Mouse (Mus musculus): Measurements from ENCODE around the gene Ezr. TPM values are rescaled to one million over a fixed set of nuclear protein-coding genes. Genes with fewer than 3 reads are reported as not detected.

Gene Ezr
- 57.8 and 59.1 TPM in 2 replicates for polyA plus RNA-seq (2014; fragmentation: Nextera tagmentation; extraction: Ambion mirVana)

DNA sequence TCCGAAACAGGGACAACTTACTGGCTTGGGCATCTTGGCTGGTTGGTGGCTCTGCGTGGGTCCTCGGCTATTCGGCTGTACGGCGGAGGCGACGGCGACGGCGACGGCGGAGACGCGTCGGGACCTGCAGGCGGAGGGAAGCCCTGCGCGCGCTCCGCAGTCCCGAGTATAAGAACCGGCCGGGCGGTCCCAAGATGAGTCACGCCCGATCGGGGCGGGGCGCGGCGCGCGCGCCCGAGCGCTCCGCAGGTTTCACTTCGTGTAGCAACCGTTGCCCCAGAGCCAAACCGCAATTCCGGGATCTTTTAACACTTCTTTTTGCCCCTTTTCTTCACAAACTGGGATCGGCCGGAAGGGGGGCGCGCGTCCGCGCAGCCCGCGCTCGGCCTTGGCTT lies at the start of gene Ezr:
Gene Ezr, minus strand, starts transcription at position 174 of the 395 bp plus-strand sequence.
- Histone ChIP-seq H3K36me3 (ENCODE audit: control insufficient read depth, insufficient read depth, low read length) (no peaks in the 10 kb centered on the region), H3K27ac (replicated peaks; ENCODE audit: low read depth, low read length) (peak within 1 kb of the TSS; percentile 87), H3K4me2 (ENCODE audit: low read depth, low read length) (peak within 1 kb of the TSS; percentile 92), H3K27me3 (replicated peaks; ENCODE audit: control insufficient read depth, insufficient read depth, low read length) (peaks cover 28% of the 10 kb centered on the region), H3K9ac (ENCODE audit: low read depth, low read length) (peak within 1 kb of the TSS; percentile 78), H3K9me3 (ENCODE audit: control insufficient read depth, low read length) (no peaks in the 10 kb centered on the region), H3K4me1 (ENCODE audit: control insufficient read depth, insufficient read depth, low read length) (peaks cover 9% of the 10 kb centered on the region), H3K4me3 (ENCODE audit: low read depth, low read length) (peak within 1 kb of the TSS; percentile 84)
- ATAC-seq (ENCODE audit: low read depth) (peak; percentile 84), DNase-seq (ENCODE audit: low spot score) (peak; percentile 95)
- WGBS: under 1% methylated on average over 22 of the region's 52 CpGs

DNA sequence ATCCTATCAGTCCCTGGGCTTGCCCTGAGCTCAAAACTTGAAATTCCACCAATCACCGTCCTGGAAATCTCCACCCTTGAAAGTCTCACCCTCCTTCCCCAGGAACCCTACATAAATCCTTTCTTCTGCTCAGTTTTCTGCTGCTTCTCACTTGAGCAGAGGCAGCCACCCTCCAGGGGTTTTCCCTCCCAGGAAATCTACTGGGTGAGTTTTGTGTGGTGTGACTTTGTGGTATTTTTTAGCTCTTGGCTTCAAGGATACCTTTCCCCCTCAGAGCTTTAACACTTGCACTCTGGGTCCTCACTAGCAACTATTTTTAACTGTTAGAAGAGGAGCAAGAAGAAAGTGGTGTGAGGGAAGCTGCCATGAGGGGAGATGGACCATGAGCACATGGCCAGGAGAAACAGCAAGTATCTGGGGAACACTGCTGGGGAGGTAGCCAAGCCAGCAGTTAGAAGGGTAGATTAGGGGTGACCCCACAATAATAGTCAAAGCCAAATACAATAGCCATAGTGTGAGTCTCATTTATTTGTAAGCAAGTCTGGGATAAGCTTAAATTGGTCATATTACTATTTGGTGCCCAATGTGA lies 47.5 kb upstream of the Ezr start:
- Histone ChIP-seq H3K27ac (replicated peaks; ENCODE audit: low read depth, low read length) (no peak overlapping the region), H3K36me3 (ENCODE audit: control insufficient read depth, insufficient read depth, low read length) (no peaks in the 10 kb centered on the region), H3K9ac (ENCODE audit: low read depth, low read length) (no peak overlapping the region), H3K4me1 (ENCODE audit: control insufficient read depth, insufficient read depth, low read length) (0 out of 2 replicates have a peak, but pooled peaks cover 3% of the 10 kb centered on the region), H3K27me3 (replicated peaks; ENCODE audit: control insufficient read depth, insufficient read depth, low read length) (no peaks in the 10 kb centered on the region), H3K9me3 (ENCODE audit: control insufficient read depth, low read length) (no peaks in the 10 kb centered on the region), H3K4me3 (ENCODE audit: low read depth, low read length) (no peak overlapping the region), H3K4me2 (ENCODE audit: low read depth, low read length) (no peak overlapping the region)
- 47% methylated on average over 1 of the region's 1 CpGs for WGBS
- peak; percentile 36 for DNase-seq (ENCODE audit: low spot score)
- no peak for ATAC-seq (ENCODE audit: low read depth)

DNA sequence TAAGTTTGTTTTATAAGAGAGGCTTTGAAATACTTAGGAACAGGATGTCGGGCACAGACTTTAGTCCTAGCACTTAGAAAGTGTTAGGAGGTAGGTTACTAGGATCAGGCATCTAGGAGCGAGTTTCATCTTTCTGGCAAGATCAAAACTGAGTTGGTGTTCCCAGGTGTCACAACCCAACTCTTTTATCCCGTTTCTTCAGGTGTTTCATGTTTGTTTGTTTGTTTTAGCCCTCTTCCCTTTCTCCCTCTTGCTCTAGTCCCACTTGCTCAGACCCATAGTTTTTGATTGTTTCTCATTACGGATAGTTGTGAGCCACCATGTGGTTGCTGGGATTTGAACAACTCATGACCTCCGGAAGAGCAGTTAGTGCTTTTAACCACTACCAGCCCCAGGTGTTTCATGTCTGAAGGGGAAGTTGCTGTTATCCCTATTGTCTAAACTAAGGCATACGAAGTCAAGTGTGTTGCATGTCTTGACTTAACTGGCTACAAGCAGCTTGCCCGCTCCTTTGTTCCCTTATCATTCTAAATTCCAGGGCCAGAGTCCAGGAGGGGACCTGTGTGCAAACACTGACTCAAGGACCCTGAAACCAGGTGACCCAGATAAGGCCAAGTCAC lies 46.1 kb upstream of the Ezr start:
- Histone ChIP-seq H3K4me3 (ENCODE audit: low read depth, low read length) (peak overlapping the region; percentile 58), H3K36me3 (ENCODE audit: control insufficient read depth, insufficient read depth, low read length) (no peaks in the 10 kb centered on the region), H3K9me3 (ENCODE audit: control insufficient read depth, low read length) (no peaks in the 10 kb centered on the region), H3K27me3 (replicated peaks; ENCODE audit: control insufficient read depth, insufficient read depth, low read length) (no peaks in the 10 kb centered on the region), H3K4me2 (ENCODE audit: low read depth, low read length) (peak overlapping the region; percentile 78), H3K9ac (ENCODE audit: low read depth, low read length) (peak overlapping the region; percentile 75), H3K27ac (replicated peaks; ENCODE audit: low read depth, low read length) (peak overlapping the region; percentile 94), H3K4me1 (ENCODE audit: control insufficient read depth, insufficient read depth, low read length) (0 out of 2 replicates have a peak, but pooled peaks cover 3% of the 10 kb centered on the region)
- no peak for DNase-seq (ENCODE audit: low spot score)
- ATAC-seq (ENCODE audit: low read depth): no peak
- WGBS: 69% methylated on average over 7 of the region's 7 CpGs

DNA sequence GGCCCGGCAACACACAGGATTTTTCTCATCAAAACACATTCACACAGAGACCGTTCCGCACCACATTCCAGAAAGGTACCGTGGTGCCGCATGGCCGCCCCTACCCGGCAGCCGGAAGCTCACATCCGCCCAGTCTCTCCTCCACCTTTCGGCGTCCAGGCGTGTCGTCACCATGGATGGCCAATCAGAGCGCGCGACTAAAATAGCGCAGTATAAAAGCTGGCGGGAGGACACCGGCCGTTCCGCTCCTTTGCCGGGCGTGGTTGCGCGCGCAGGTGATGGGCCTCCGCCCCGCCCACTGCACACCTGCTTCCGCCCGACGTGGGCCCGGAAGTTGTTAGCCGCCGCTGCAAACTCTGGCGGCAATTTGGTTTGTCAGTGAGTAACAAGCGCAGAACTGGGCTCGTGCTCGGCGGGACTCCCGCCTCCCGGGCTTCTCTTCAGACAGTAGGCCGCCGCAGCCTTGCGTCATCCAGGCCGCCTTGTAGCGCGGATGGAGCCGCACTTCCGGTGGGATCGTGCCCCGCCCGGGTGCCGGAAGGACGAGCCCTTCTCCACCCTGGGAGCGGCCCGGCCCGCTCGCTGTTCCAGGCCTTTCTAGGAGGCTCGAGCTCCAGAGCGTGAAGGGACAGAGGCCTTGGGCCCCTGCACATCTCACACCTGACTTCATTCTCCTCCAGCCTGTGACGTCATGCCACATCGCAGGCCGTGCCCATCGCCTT lies 45.3 kb upstream of the Ezr start:
- ATAC-seq (ENCODE audit: low read depth): peak; percentile 97
- Histone ChIP-seq H3K4me3 (ENCODE audit: low read depth, low read length) (peak overlapping the region; percentile 58), H3K36me3 (ENCODE audit: control insufficient read depth, insufficient read depth, low read length) (no peaks in the 10 kb centered on the region), H3K27me3 (replicated peaks; ENCODE audit: control insufficient read depth, insufficient read depth, low read length) (no peaks in the 10 kb centered on the region), H3K27ac (replicated peaks; ENCODE audit: low read depth, low read length) (peak overlapping the region; percentile 94), H3K4me2 (ENCODE audit: low read depth, low read length) (peak overlapping the region; percentile 78), H3K9ac (ENCODE audit: low read depth, low read length) (peak overlapping the region; percentile 75), H3K4me1 (ENCODE audit: control insufficient read depth, insufficient read depth, low read length) (0 out of 2 replicates have a peak, but pooled peaks cover 3% of the 10 kb centered on the region), H3K9me3 (ENCODE audit: control insufficient read depth, low read length) (no peaks in the 10 kb centered on the region)
- peak; percentile 98 for DNase-seq (ENCODE audit: low spot score)
- WGBS: 1% methylated on average over 49 of the region's 64 CpGs

DNA sequence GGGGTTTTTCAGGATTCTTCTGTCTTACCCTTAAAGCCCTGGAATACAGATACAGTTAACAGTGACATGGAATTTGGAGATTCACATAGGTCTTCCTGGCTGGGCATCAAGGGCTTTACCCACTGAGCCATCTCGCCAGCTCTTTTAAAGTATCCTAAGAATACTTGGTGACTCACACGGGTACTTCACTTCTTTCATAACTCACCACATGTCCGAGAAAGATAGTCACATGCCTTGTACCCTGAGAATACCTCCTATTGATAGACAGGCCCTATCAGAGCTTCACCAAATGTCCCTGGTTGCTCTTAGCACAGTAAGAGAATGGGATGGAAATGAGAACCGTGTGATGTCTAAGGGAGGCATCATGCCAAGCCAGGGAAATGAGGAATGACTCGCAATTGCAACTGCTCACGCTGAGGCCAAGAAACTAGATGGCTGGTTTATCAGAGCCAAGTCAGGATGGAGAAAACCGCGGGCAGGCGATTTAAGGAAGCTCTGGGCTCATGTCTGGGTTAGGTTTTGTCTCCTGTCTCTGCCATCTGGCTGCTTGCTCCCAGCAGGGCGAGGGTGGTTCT lies 44.7 kb upstream of the Ezr start:
- H3K36me3 ChIP-seq (ENCODE audit: control insufficient read depth, insufficient read depth, low read length): no peaks in the 10 kb centered on the region
- WGBS: 33% methylated on average over 10 of the region's 10 CpGs
- 0 out of 2 replicates have a peak, but pooled peaks cover 3% of the 10 kb centered on the region for H3K4me1 ChIP-seq (ENCODE audit: control insufficient read depth, insufficient read depth, low read length)
- peak; percentile 7; the same call in 1 of the 2 replicates for ATAC-seq (ENCODE audit: low read depth)
- no peaks in the 10 kb centered on the region for H3K27me3 ChIP-seq (replicated peaks; ENCODE audit: control insufficient read depth, insufficient read depth, low read length)
- H3K4me3 ChIP-seq (ENCODE audit: low read depth, low read length): peak overlapping the region; percentile 58
- peak; percentile 62 for DNase-seq (ENCODE audit: low spot score)
- H3K9ac ChIP-seq (ENCODE audit: low read depth, low read length): peak overlapping the region; percentile 75
- peak overlapping the region; percentile 78 for H3K4me2 ChIP-seq (ENCODE audit: low read depth, low read length)
- H3K27ac ChIP-seq (replicated peaks; ENCODE audit: low read depth, low read length): peak overlapping the region; percentile 94
- H3K9me3 ChIP-seq (ENCODE audit: control insufficient read depth, low read length): no peaks in the 10 kb centered on the region

DNA sequence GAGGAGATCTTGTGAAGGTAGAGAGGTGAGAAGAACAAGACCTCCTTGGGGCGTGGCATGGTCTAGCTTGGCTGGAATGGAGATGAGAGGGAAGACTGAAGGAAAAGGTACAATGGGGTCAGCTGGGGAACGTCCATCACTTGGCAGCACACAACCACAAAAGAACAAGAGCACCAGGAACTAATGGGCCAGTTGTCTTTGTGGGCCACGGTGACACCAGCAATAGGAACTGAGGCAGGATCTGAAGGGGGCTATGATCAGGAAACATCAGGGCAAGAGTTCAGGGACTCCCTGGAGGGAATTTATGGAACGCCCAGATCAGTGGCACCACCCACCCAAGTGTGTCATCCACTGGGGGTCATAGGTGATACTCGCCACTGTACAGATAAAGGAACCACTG lies 34.2 kb upstream of the Ezr start:
- ATAC-seq (ENCODE audit: low read depth): no peak
- Histone ChIP-seq H3K36me3 (ENCODE audit: control insufficient read depth, insufficient read depth, low read length) (no peaks in the 10 kb centered on the region), H3K27ac (replicated peaks; ENCODE audit: low read depth, low read length) (no peak overlapping the region), H3K4me3 (ENCODE audit: low read depth, low read length) (no peak overlapping the region), H3K9ac (ENCODE audit: low read depth, low read length) (no peak overlapping the region), H3K27me3 (replicated peaks; ENCODE audit: control insufficient read depth, insufficient read depth, low read length) (no peaks in the 10 kb centered on the region), H3K9me3 (ENCODE audit: control insufficient read depth, low read length) (no peaks in the 10 kb centered on the region), H3K4me1 (ENCODE audit: control insufficient read depth, insufficient read depth, low read length) (peaks cover 6% of the 10 kb centered on the region), H3K4me2 (ENCODE audit: low read depth, low read length) (no peak overlapping the region)
- DNase-seq (ENCODE audit: low spot score): no peak
- WGBS: 89% methylated on average over 5 of the region's 5 CpGs

DNA sequence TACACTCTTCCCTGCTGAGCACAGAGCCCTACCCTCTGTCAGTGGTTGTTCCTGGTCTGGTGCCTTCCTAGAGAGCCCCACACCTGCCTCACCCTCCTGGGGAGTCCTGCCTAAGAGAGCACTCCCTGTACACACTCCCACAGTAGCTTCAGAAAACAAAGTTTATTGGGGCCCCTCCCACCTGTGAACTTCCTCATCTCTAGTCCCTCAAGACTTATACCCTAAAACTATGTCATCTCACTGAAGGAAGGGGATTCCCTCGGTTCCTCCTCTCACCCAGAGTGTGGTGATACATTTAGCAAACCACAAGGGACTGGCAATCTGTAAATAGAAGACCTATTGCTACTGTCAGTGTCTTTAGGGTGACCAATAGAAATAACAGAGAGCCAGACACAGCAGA lies 33.6 kb upstream of the Ezr start:
- Histone ChIP-seq H3K9ac (ENCODE audit: low read depth, low read length) (no peak overlapping the region), H3K36me3 (ENCODE audit: control insufficient read depth, insufficient read depth, low read length) (no peaks in the 10 kb centered on the region), H3K27me3 (replicated peaks; ENCODE audit: control insufficient read depth, insufficient read depth, low read length) (no peaks in the 10 kb centered on the region), H3K27ac (replicated peaks; ENCODE audit: low read depth, low read length) (no peak overlapping the region), H3K4me2 (ENCODE audit: low read depth, low read length) (no peak overlapping the region), H3K4me1 (ENCODE audit: control insufficient read depth, insufficient read depth, low read length) (peaks cover 6% of the 10 kb centered on the region), H3K4me3 (ENCODE audit: low read depth, low read length) (no peak overlapping the region), H3K9me3 (ENCODE audit: control insufficient read depth, low read length) (no peaks in the 10 kb centered on the region)
- ATAC-seq (ENCODE audit: low read depth): no peak
- no peak for DNase-seq (ENCODE audit: low spot score)
- WGBS: 81% methylated on average over 1 of the region's 1 CpGs

DNA sequence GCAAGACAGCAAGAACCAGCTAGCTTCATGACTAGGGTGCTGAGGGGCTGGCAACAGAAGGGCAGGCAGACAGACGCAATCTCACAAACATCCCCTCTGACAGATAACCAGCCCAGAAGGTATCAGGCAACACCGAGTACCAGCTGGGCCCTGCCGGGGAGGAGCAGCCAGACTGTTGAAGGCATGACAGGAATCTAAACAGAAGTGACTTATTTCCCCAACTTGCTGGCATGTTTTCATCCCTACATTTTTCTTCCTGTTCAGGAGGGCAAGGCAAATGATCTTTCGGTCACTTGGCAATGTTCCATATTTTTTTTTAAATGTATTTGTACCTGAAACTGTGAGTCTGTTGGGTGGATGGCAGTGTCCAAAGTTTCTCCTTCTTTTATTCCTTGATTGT lies 32.1 kb upstream of the Ezr start:
- no peaks in the 10 kb centered on the region for H3K9me3 ChIP-seq (ENCODE audit: control insufficient read depth, low read length)
- no peak for ATAC-seq (ENCODE audit: low read depth)
- WGBS: 36% methylated on average over 4 of the region's 4 CpGs

More for the DNA sequence above, 32.1 kb upstream of the Ezr start:
- Histone ChIP-seq H3K27me3 (replicated peaks; ENCODE audit: control insufficient read depth, insufficient read depth, low read length) (no peaks in the 10 kb centered on the region), H3K4me1 (ENCODE audit: control insufficient read depth, insufficient read depth, low read length) (peaks cover 6% of the 10 kb centered on the region), H3K36me3 (ENCODE audit: control insufficient read depth, insufficient read depth, low read length) (no peaks in the 10 kb centered on the region), H3K4me2 (ENCODE audit: low read depth, low read length) (no peak overlapping the region), H3K9ac (ENCODE audit: low read depth, low read length) (no peak overlapping the region), H3K4me3 (ENCODE audit: low read depth, low read length) (no peak overlapping the region), H3K27ac (replicated peaks; ENCODE audit: low read depth, low read length) (no peak overlapping the region)
- no peak for DNase-seq (ENCODE audit: low spot score)

Data from embryonic facial prominence, embryonic 14.5 days (tissue).